Mouse (Mus musculus): ENCODE measurements at regions not wholly inside any gene's neighbourhood (a gene's known extent, or its start where the extent isn't known, plus 50 kb on each side); places are given as distances from the start of the nearest gene placed in this dataset.

- no peaks in the 10 kb centered on the region for H3K9me3 ChIP-seq (replicated peaks; ENCODE audit: insufficient read depth, low read length)
- H3K36me3 ChIP-seq (ENCODE audit: control insufficient read depth in 1 of 2, insufficient read depth in 2 of 2, low read length in 2 of 2), result no peaks in the 10 kb centered on the region
- no peak overlapping the region for H3K9ac ChIP-seq (ENCODE audit: control insufficient read depth, low read depth, low read length, poor library complexity, severe bottlenecking)
- no peak overlapping the region for H3K4me3 ChIP-seq (ENCODE audit: control insufficient read depth in 1 of 2, insufficient read depth in 1 of 2, low read depth in 2 of 2, low read length in 2 of 2)
- peaks cover 0 to 3% of the 10 kb centered on the region in 2 experiments; a peak in 2 of 4 replicates for H3K27me3 ChIP-seq (ENCODE audit: control insufficient read depth in 1 of 2, insufficient read depth in 2 of 2, low read length in 2 of 2)
- DNase-seq (ENCODE audit: low read depth, low spot score), result no peak
- H3K4me1 ChIP-seq (ENCODE audit: control insufficient read depth in 1 of 2, insufficient read depth in 2 of 2, low read length in 2 of 2), result no peaks in the 10 kb centered on the region
- no peak overlapping the region for H3K27ac ChIP-seq (ENCODE audit: control insufficient read depth, low read depth, low read length)
- no peak for TF ChIP-seq MXI1 (IDR thresholded peaks at IDR 0.05; ENCODE audit: low read depth, low read length)
- no peak for TF ChIP-seq MAFK (IDR thresholded peaks at IDR 0.05; ENCODE audit: borderline replicate concordance, low read depth, low read length)
- no peak for TF ChIP-seq RCOR1 (IDR thresholded peaks at IDR 0.05; ENCODE audit: low read depth, low read length)
- TF ChIP-seq ZKSCAN1 (IDR thresholded peaks at IDR 0.05; ENCODE audit: low read depth, low read length), result no peak
- no peak for TF ChIP-seq TCF12 (IDR thresholded peaks at IDR 0.05; ENCODE audit: low read depth, low read length)
- TF ChIP-seq GABPA (IDR thresholded peaks at IDR 0.05; ENCODE audit: low read depth, low read length), result no peak
- TF ChIP-seq RAD21 (IDR thresholded peaks at IDR 0.05; ENCODE audit: low read depth, low read length), result no peak
- TF ChIP-seq KAT2A (conservative IDR thresholded peaks at IDR 0.05; ENCODE audit: low read depth, low read length), result no peak
- TF ChIP-seq NRF1 (IDR thresholded peaks at IDR 0.05; ENCODE audit: insufficient read depth, low read depth, low read length, poor library complexity, severe bottlenecking), result no peak
- TF ChIP-seq HCFC1 (IDR thresholded peaks at IDR 0.05; ENCODE audit: low read depth, low read length), result no peak
- no peak for TF ChIP-seq MAX (IDR thresholded peaks at IDR 0.05; ENCODE audit: low read length)
- no peak for TF ChIP-seq BHLHE40 (IDR thresholded peaks at IDR 0.05; ENCODE audit: borderline replicate concordance, low read depth, low read length)
- TF ChIP-seq USF2 (IDR thresholded peaks at IDR 0.05; ENCODE audit: borderline replicate concordance in 1 of 2, insufficient read depth in 1 of 2, low read depth in 1 of 2, low read length in 2 of 2), result no peak
- no peak for TF ChIP-seq POLR2A (IDR thresholded peaks at IDR 0.05; ENCODE audit: control insufficient read depth in 1 of 2, insufficient read depth in 1 of 2, low read depth in 1 of 2, low read length in 2 of 2, poor library complexity in 1 of 2)
- no peak for TF ChIP-seq POLR2AphosphoS5 (IDR thresholded peaks at IDR 0.05; ENCODE audit: borderline replicate concordance, low read depth, low read length)
- TF ChIP-seq GATA1 (IDR thresholded peaks at IDR 0.05; ENCODE audit: low read depth, low read length), result no peak
- H3K79me2 ChIP-seq (ENCODE audit: control insufficient read depth, insufficient read depth, low read length, poor library complexity), result no peaks in the 10 kb centered on the region
Measured at GRCm38 (mm10) chr15:97491796-97492195, 213.8 kb downstream of the Rpap3 start.

GRCm38 (mm10) chr15:97487425-97487824, 218.2 kb downstream of the Rpap3 start:
- Histone ChIP-seq H3K79me2 (ENCODE audit: control insufficient read depth, insufficient read depth, low read length, poor library complexity) (no peaks in the 10 kb centered on the region), H3K4me1 (ENCODE audit: control insufficient read depth in 1 of 2, insufficient read depth in 2 of 2, low read length in 2 of 2) (no peaks in the 10 kb centered on the region), H3K4me3 (ENCODE audit: control insufficient read depth in 1 of 2, insufficient read depth in 1 of 2, low read depth in 2 of 2, low read length in 2 of 2) (no peak overlapping the region), H3K27me3 (ENCODE audit: control insufficient read depth in 1 of 2, insufficient read depth in 2 of 2, low read length in 2 of 2) (peaks cover 0 to 2% of the 10 kb centered on the region in 2 experiments; a peak in 1 of 4 replicates), H3K27ac (ENCODE audit: control insufficient read depth, low read depth, low read length) (no peak overlapping the region), H3K9me3 (replicated peaks; ENCODE audit: insufficient read depth, low read length) (no peaks in the 10 kb centered on the region), H3K36me3 (ENCODE audit: control insufficient read depth in 1 of 2, insufficient read depth in 2 of 2, low read length in 2 of 2) (no peaks in the 10 kb centered on the region), H3K9ac (ENCODE audit: control insufficient read depth, low read depth, low read length, poor library complexity, severe bottlenecking) (no peak overlapping the region)
- peak; percentile 26 for DNase-seq (ENCODE audit: low read depth, low spot score)
- TF ChIP-seq CTCF (IDR thresholded peaks at IDR 0.05 in 2 of 3, conservative IDR thresholded peaks at IDR 0.05 in 1 of 3; ENCODE audit: control insufficient read depth in 1 of 3, insufficient read depth in 1 of 3, low read depth in 2 of 3, low read length in 3 of 3, poor library complexity in 1 of 3, severe bottlenecking in 1 of 3), result no peak
- TF ChIP-seq ZC3H11A (IDR thresholded peaks at IDR 0.05; ENCODE audit: low read depth, low read length), result no peak
- no peak for TF ChIP-seq BHLHE40 (IDR thresholded peaks at IDR 0.05; ENCODE audit: borderline replicate concordance, low read depth, low read length)
- TF ChIP-seq SIN3A (IDR thresholded peaks at IDR 0.05; ENCODE audit: low read length), result no peak
- no peak for TF ChIP-seq ZMIZ1 (IDR thresholded peaks at IDR 0.05; ENCODE audit: low read depth, low read length)
- TF ChIP-seq TCF12 (IDR thresholded peaks at IDR 0.05; ENCODE audit: low read depth, low read length), result no peak
- no peak for TF ChIP-seq ZNF384 (IDR thresholded peaks at IDR 0.05; ENCODE audit: low read depth, low read length)
- TF ChIP-seq EP300 (IDR thresholded peaks at IDR 0.05; ENCODE audit: low read depth in 1 of 2, low read length in 2 of 2), result no peak
- TF ChIP-seq TBP (IDR thresholded peaks at IDR 0.05; ENCODE audit: low read depth, low read length), result no peak
- no peak for TF ChIP-seq MEF2A (IDR thresholded peaks at IDR 0.05; ENCODE audit: extremely low read depth, insufficient replicate concordance, low read depth, low read length, poor library complexity, severe bottlenecking)
- TF ChIP-seq CHD2 (IDR thresholded peaks at IDR 0.05; ENCODE audit: low read length), result no peak
- no peak for TF ChIP-seq TAL1 (IDR thresholded peaks at IDR 0.05; ENCODE audit: low read length)

Measured in MEL (cell line).